Mouse (Mus musculus): ENCODE measurements around the gene Gstt3.

GRCm38 (mm10) chr10:75774102-75774501 lies 7.1 kb downstream of the Gstt3 start:
- no peak for TF ChIP-seq MYOD1 (IDR thresholded peaks at IDR 0.05; ENCODE audit: control insufficient read depth in 1 of 3, insufficient read length in 2 of 3, low read depth in 2 of 3)
- no peak for TF ChIP-seq REST (IDR thresholded peaks at IDR 0.05; ENCODE audit: insufficient read depth, insufficient read length)
- no peak for TF ChIP-seq POLR2A (IDR thresholded peaks at IDR 0.05; ENCODE audit: insufficient read length, low read depth)
- no peak for TF ChIP-seq USF1 (IDR thresholded peaks at IDR 0.05; ENCODE audit: low read depth)
- TF ChIP-seq MYOG (IDR thresholded peaks at IDR 0.05; ENCODE audit: control insufficient read depth in 1 of 3, insufficient read depth in 1 of 3, insufficient read length in 2 of 3, low read depth in 2 of 3), result no peak
- TF ChIP-seq POLR2AphosphoS2 (IDR thresholded peaks at IDR 0.05; ENCODE audit: insufficient read length, low read depth), result no peak
